Comparison of ENCODE assay signal across 9 mouse cellular contexts in genomic region chr14:50895985-50896746, GRCm38 (mm10). TPM values are rescaled to one million over a fixed set of nuclear protein-coding genes. Genes with fewer than 3 reads are reported as not detected.
DNase-seq lines count a peak whose midpoint lies in the region; ATAC-seq and TF ChIP-seq lines count a peak whose summit lies in the region.
"Had no signal": no experiment of that assay in that cellular context is flagged by ENCODE, and none has a peak within 500 bp of the region (broad histone marks: within the 10 kb centered on the region; RNA-seq: fewer than 3 reads in every experiment).

No protein-coding gene starts in this region.

- TF ChIP-seq CTCF in midbrain, postnatal 0 days (IDR thresholded peaks at IDR 0.05), result no peak

- WGBS in embryonic facial prominence, embryonic 14.5 days, result 12% methylated on average over 17 of the region's 19 CpGs
- WGBS in heart, embryonic 12.5 days, result 14% methylated on average over 19 of the region's 19 CpGs
- WGBS in kidney, embryonic 16.5 days, result 13% methylated on average over 19 of the region's 19 CpGs
- 23% methylated on average over 19 of the region's 19 CpGs for WGBS in liver, embryonic 11.5 days
- 17% methylated on average over 18 of the region's 19 CpGs for WGBS in midbrain, postnatal 0 days

- peak overlapping the region; percentile 43 for H3K4me3 ChIP-seq in embryonic facial prominence, embryonic 14.5 days (ENCODE audit: low read depth, low read length)
- H3K4me3 ChIP-seq in heart, embryonic 12.5 days, result peak overlapping the region; percentile 49
- H3K4me3 ChIP-seq in kidney, embryonic 16.5 days (ENCODE audit: low read length), result peak overlapping the region; percentile 51
- peak overlapping the region; percentile 45 for H3K4me3 ChIP-seq in liver, embryonic 11.5 days (ENCODE audit: low read depth, low read length)
- peak overlapping the region; percentile 56 for H3K4me3 ChIP-seq in midbrain, postnatal 0 days (ENCODE audit: low read depth, low read length)

- H3K27ac ChIP-seq in embryonic facial prominence, embryonic 14.5 days (replicated peaks; ENCODE audit: low read depth, low read length), result no peak overlapping the region
- no peak overlapping the region for H3K27ac ChIP-seq in heart, embryonic 12.5 days (ENCODE audit: poor library complexity, severe bottlenecking)
- H3K27ac ChIP-seq in kidney, embryonic 16.5 days (ENCODE audit: low read length), result no peak overlapping the region
- no peak overlapping the region for H3K27ac ChIP-seq in liver, embryonic 11.5 days (ENCODE audit: low read depth, low read length)
- peak overlapping the region; percentile 21; the same call in 1 of the 2 replicates for H3K27ac ChIP-seq in midbrain, postnatal 0 days (ENCODE audit: low read depth, low read length)

- H3K9ac ChIP-seq in embryonic facial prominence, embryonic 14.5 days (ENCODE audit: low read depth, low read length), result peak overlapping the region; percentile 62
- H3K9ac ChIP-seq in heart, embryonic 12.5 days, result peak overlapping the region; percentile 65
- H3K9ac ChIP-seq in kidney, embryonic 16.5 days (replicated peaks; ENCODE audit: low read length), result peak overlapping the region; percentile 65
- peak overlapping the region; percentile 34; the same call in 1 of the 2 replicates for H3K9ac ChIP-seq in liver, embryonic 11.5 days (ENCODE audit: low read depth, low read length)
- peak overlapping the region; percentile 62 for H3K9ac ChIP-seq in midbrain, postnatal 0 days (replicated peaks; ENCODE audit: low read length, poor library complexity, severe bottlenecking)

- peak overlapping the region; percentile 90 for H3K4me2 ChIP-seq in embryonic facial prominence, embryonic 14.5 days (ENCODE audit: low read depth, low read length)
- peak overlapping the region; percentile 83 for H3K4me2 ChIP-seq in heart, embryonic 12.5 days
- H3K4me2 ChIP-seq in kidney, embryonic 16.5 days (replicated peaks; ENCODE audit: low read depth, low read length), result peak overlapping the region; percentile 88
- peak overlapping the region; percentile 76 for H3K4me2 ChIP-seq in liver, embryonic 11.5 days
- peak overlapping the region; percentile 85 for H3K4me2 ChIP-seq in midbrain, postnatal 0 days (ENCODE audit: low read depth, low read length, poor library complexity, severe bottlenecking)

- DNase-seq in right cerebral cortex, adult 2 months (ENCODE audit: low spot score in 2 of 2), result peak; percentile 30 to 32
- no peak for DNase-seq in right cerebral cortex, postnatal 4 days
- DNase-seq in embryonic facial prominence, embryonic 14.5 days (ENCODE audit: low spot score), result peak; percentile 80
- peak; percentile 38 for DNase-seq in liver, embryonic 11.5 days (ENCODE audit: low spot score)
- peak; percentile 60 for DNase-seq in midbrain, postnatal 0 days (ENCODE audit: low spot score)
- peak; percentile 44 for DNase-seq in urinary bladder, postnatal 25 days (ENCODE audit: low spot score)

- H3K9me3 ChIP-seq in embryonic facial prominence, embryonic 14.5 days (ENCODE audit: control insufficient read depth, low read length), result no peaks in the 10 kb centered on the region
- H3K9me3 ChIP-seq in heart, embryonic 12.5 days (replicated peaks), result no peaks in the 10 kb centered on the region
- H3K9me3 ChIP-seq in kidney, embryonic 16.5 days (ENCODE audit: low read length), result no peaks in the 10 kb centered on the region
- no peaks in the 10 kb centered on the region for H3K9me3 ChIP-seq in liver, embryonic 11.5 days (ENCODE audit: control insufficient read depth, low read length)
- H3K9me3 ChIP-seq in midbrain, postnatal 0 days (ENCODE audit: low read length), result no peaks in the 10 kb centered on the region

- H3K36me3 ChIP-seq in embryonic facial prominence, embryonic 14.5 days (ENCODE audit: control insufficient read depth, insufficient read depth, low read length), result no peaks in the 10 kb centered on the region
- H3K36me3 ChIP-seq in heart, embryonic 12.5 days, result no peaks in the 10 kb centered on the region
- no peaks in the 10 kb centered on the region for H3K36me3 ChIP-seq in kidney, embryonic 16.5 days (ENCODE audit: insufficient read depth, low read length)
- no peaks in the 10 kb centered on the region for H3K36me3 ChIP-seq in liver, embryonic 11.5 days (ENCODE audit: control insufficient read depth, insufficient read depth, low read length)
- H3K36me3 ChIP-seq in midbrain, postnatal 0 days (ENCODE audit: insufficient read depth, low read length), result no peaks in the 10 kb centered on the region

- 0 out of 2 replicates have a peak, but pooled peaks cover 3% of the 10 kb centered on the region for H3K4me1 ChIP-seq in embryonic facial prominence, embryonic 14.5 days (ENCODE audit: control insufficient read depth, insufficient read depth, low read length)
- H3K4me1 ChIP-seq in heart, embryonic 12.5 days (replicated peaks), result peaks cover 14% of the 10 kb centered on the region
- peaks cover 15% of the 10 kb centered on the region for H3K4me1 ChIP-seq in kidney, embryonic 16.5 days (ENCODE audit: insufficient read depth, low read length)
- 0 out of 2 replicates have a peak, but pooled peaks cover 3% of the 10 kb centered on the region for H3K4me1 ChIP-seq in liver, embryonic 11.5 days (replicated peaks; ENCODE audit: control insufficient read depth, insufficient read depth, low read length)
- H3K4me1 ChIP-seq in midbrain, postnatal 0 days (ENCODE audit: insufficient read depth, low read length), result no peaks in the 10 kb centered on the region

- no peaks in the 10 kb centered on the region for H3K27me3 ChIP-seq in embryonic facial prominence, embryonic 14.5 days (replicated peaks; ENCODE audit: control insufficient read depth, insufficient read depth, low read length)
- H3K27me3 ChIP-seq in heart, embryonic 12.5 days (replicated peaks), result peaks cover 33% of the 10 kb centered on the region
- peaks cover 14% of the 10 kb centered on the region; the same call in 1 of the 2 replicates for H3K27me3 ChIP-seq in kidney, embryonic 16.5 days (ENCODE audit: insufficient read depth, low read length)
- H3K27me3 ChIP-seq in liver, embryonic 11.5 days (replicated peaks; ENCODE audit: control insufficient read depth, insufficient read depth, low read length), result peaks cover 12% of the 10 kb centered on the region
- H3K27me3 ChIP-seq in midbrain, postnatal 0 days (ENCODE audit: insufficient read depth, low read length), result no peaks in the 10 kb centered on the region
- H3K27me3 ChIP-seq: CH12.LX had no signal

- peak; percentile 53; the same call in 1 of the 2 replicates for ATAC-seq in embryonic facial prominence, embryonic 14.5 days (ENCODE audit: low read depth)
- no peak for ATAC-seq in heart, embryonic 12.5 days (ENCODE audit: insufficient number of reproducible peaks, low FRiP score)
- ATAC-seq in kidney, embryonic 16.5 days (ENCODE audit: low FRiP score, low TSS enrichment), result peak; percentile 57; the same call in 1 of the 2 replicates
- ATAC-seq in liver, embryonic 11.5 days (replicated peaks; ENCODE audit: low FRiP score), result no peak
- ATAC-seq in midbrain, postnatal 0 days (ENCODE audit: low FRiP score), result peak; percentile 32

RNA-seq across cellular contexts. Expression of gene Klhl33, which starts 1.1 kb away (rescaled TPM):
- 0.21 and 0.28 TPM in 2 replicates for polyA plus RNA-seq in embryonic facial prominence, embryonic 14.5 days (2014; fragmentation: Nextera tagmentation; extraction: Ambion mirVana)
- 0.08 and 0.09 TPM in 2 replicates for polyA plus RNA-seq in heart, embryonic 12.5 days (2016; fragmentation: Nextera tagmentation; extraction: Ambion mirVana)
- polyA plus RNA-seq in kidney, embryonic 16.5 days (2015; fragmentation: Nextera tagmentation; extraction: Ambion mirVana), result 0.27 and 0.41 TPM in 2 replicates
- 0.34 and 0.47 TPM in 2 replicates for polyA plus RNA-seq in liver, embryonic 11.5 days (2014; fragmentation: Nextera tagmentation; extraction: Ambion mirVana)
- 3.8 and 5.0 TPM in 2 replicates for total RNA-seq in midbrain, postnatal 0 days (2014; rRNA removed)
- 2.4 and 2.9 TPM in 2 replicates for polyA plus RNA-seq in midbrain, postnatal 0 days (2015; fragmentation: Nextera tagmentation; extraction: Ambion mirVana)
- total RNA-seq: CH12.LX had no signal

RNA-seq across cellular contexts. Expression of gene Tep1, which starts 25.8 kb away (rescaled TPM):
- 8.4 and 10.3 TPM in 2 replicates for polyA plus RNA-seq in embryonic facial prominence, embryonic 14.5 days (2014; fragmentation: Nextera tagmentation; extraction: Ambion mirVana)
- 6.0 and 6.1 TPM in 2 replicates for polyA plus RNA-seq in heart, embryonic 12.5 days (2016; fragmentation: Nextera tagmentation; extraction: Ambion mirVana)
- 9.6 and 10.2 TPM in 2 replicates for polyA plus RNA-seq in kidney, embryonic 16.5 days (2015; fragmentation: Nextera tagmentation; extraction: Ambion mirVana)
- polyA plus RNA-seq in liver, embryonic 11.5 days (2014; fragmentation: Nextera tagmentation; extraction: Ambion mirVana), result 4.6 and 5.5 TPM in 2 replicates
- total RNA-seq in midbrain, postnatal 0 days (2014; rRNA removed), result 4.9 and 7.2 TPM in 2 replicates
- 1.9 and 2.2 TPM in 2 replicates for polyA plus RNA-seq in midbrain, postnatal 0 days (2015; fragmentation: Nextera tagmentation; extraction: Ambion mirVana)

RNA-seq across cellular contexts. Expression of gene Osgep, which starts 28.5 kb away (rescaled TPM):
- polyA plus RNA-seq in embryonic facial prominence, embryonic 14.5 days (2014; fragmentation: Nextera tagmentation; extraction: Ambion mirVana), result 138 and 153 TPM in 2 replicates
- polyA plus RNA-seq in heart, embryonic 12.5 days (2016; fragmentation: Nextera tagmentation; extraction: Ambion mirVana), result 108 and 111 TPM in 2 replicates
- polyA plus RNA-seq in kidney, embryonic 16.5 days (2015; fragmentation: Nextera tagmentation; extraction: Ambion mirVana), result 176 and 196 TPM in 2 replicates
- polyA plus RNA-seq in liver, embryonic 11.5 days (2014; fragmentation: Nextera tagmentation; extraction: Ambion mirVana), result 116 and 119 TPM in 2 replicates
- 43.7 and 83.3 TPM in 2 replicates for total RNA-seq in midbrain, postnatal 0 days (2014; rRNA removed)
- polyA plus RNA-seq in midbrain, postnatal 0 days (2015; fragmentation: Nextera tagmentation; extraction: Ambion mirVana), result 64.9 and 70.4 TPM in 2 replicates

RNA-seq across cellular contexts. Expression of gene Apex1, which starts 28.6 kb away (rescaled TPM):
- 177 and 204 TPM in 2 replicates for polyA plus RNA-seq in embryonic facial prominence, embryonic 14.5 days (2014; fragmentation: Nextera tagmentation; extraction: Ambion mirVana)
- 152 and 159 TPM in 2 replicates for polyA plus RNA-seq in heart, embryonic 12.5 days (2016; fragmentation: Nextera tagmentation; extraction: Ambion mirVana)
- 276 and 285 TPM in 2 replicates for polyA plus RNA-seq in kidney, embryonic 16.5 days (2015; fragmentation: Nextera tagmentation; extraction: Ambion mirVana)
- polyA plus RNA-seq in liver, embryonic 11.5 days (2014; fragmentation: Nextera tagmentation; extraction: Ambion mirVana), result 251 and 267 TPM in 2 replicates
- 79.9 and 84.1 TPM in 2 replicates for total RNA-seq in midbrain, postnatal 0 days (2014; rRNA removed)
- polyA plus RNA-seq in midbrain, postnatal 0 days (2015; fragmentation: Nextera tagmentation; extraction: Ambion mirVana), result 150 and 162 TPM in 2 replicates

RNA-seq across cellular contexts. Expression of gene Pip4p1, which starts 34.5 kb away (rescaled TPM):
- 42.0 and 54.8 TPM in 2 replicates for polyA plus RNA-seq in embryonic facial prominence, embryonic 14.5 days (2014; fragmentation: Nextera tagmentation; extraction: Ambion mirVana)
- polyA plus RNA-seq in heart, embryonic 12.5 days (2016; fragmentation: Nextera tagmentation; extraction: Ambion mirVana), result 33.6 and 37.3 TPM in 2 replicates
- 57.7 and 60.8 TPM in 2 replicates for polyA plus RNA-seq in kidney, embryonic 16.5 days (2015; fragmentation: Nextera tagmentation; extraction: Ambion mirVana)
- polyA plus RNA-seq in liver, embryonic 11.5 days (2014; fragmentation: Nextera tagmentation; extraction: Ambion mirVana), result 36.9 and 42.2 TPM in 2 replicates
- 65.4 and 105 TPM in 2 replicates for total RNA-seq in midbrain, postnatal 0 days (2014; rRNA removed)
- polyA plus RNA-seq in midbrain, postnatal 0 days (2015; fragmentation: Nextera tagmentation; extraction: Ambion mirVana), result 98.4 and 99.4 TPM in 2 replicates

Comparison
In these comparisons a context has a peak if more than half of its experiments do, and no peak if none do; other contexts are left out.
1. ATAC-seq: peak in embryonic facial prominence, embryonic 14.5 days (single experiment), kidney, embryonic 16.5 days (single experiment) and midbrain, postnatal 0 days (single experiment); none in heart, embryonic 12.5 days (single experiment) and liver, embryonic 11.5 days (single experiment).
2. Peak in every context shown above with its lines, with median percentiles within 50 percentile points of each other: H3K4me2 ChIP-seq, H3K4me3 ChIP-seq and H3K9ac ChIP-seq.